Mouse (Mus musculus): ENCODE data around the gene Plcl1. TPM values are rescaled to one million over a fixed set of nuclear protein-coding genes. Genes with fewer than 3 reads are reported as not detected.

The Plcl1 gene
- total RNA-seq, 1 experiment from 2014 or later: 5.0 TPM

- DNase-seq: no peak
Observed at GRCm38 (mm10) chr1:55612759-55613328, 207.1 kb downstream of the Plcl1 start.

GRCm38 (mm10) chr1:55617857-55618256 lies 212.1 kb downstream of the Plcl1 start:
- no peak for DNase-seq

- DNase-seq: peak; percentile 54
Observed at GRCm38 (mm10) chr1:55618617-55619286, 213.0 kb downstream of the Plcl1 start.

GRCm38 (mm10) chr1:55631496-55631895 lies 225.8 kb downstream of the Plcl1 start:
- DNase-seq: no peak

GRCm38 (mm10) chr1:55632024-55632423 lies 226.3 kb downstream of the Plcl1 start:
- no peak for DNase-seq

- DNase-seq: no peak
Observed at GRCm38 (mm10) chr1:55633326-55633725, 227.6 kb downstream of the Plcl1 start.

GRCm38 (mm10) chr1:55659518-55660210 lies 253.9 kb downstream of the Plcl1 start:
- DNase-seq: no peak

GRCm38 (mm10) chr1:55661381-55661780 lies 255.7 kb downstream of the Plcl1 start:
- no peak for DNase-seq

- DNase-seq: no peak
Observed at GRCm38 (mm10) chr1:55665137-55665827, 259.6 kb downstream of the Plcl1 start.

GRCm38 (mm10) chr1:55665828-55666673 lies 260.3 kb downstream of the Plcl1 start:
- DNase-seq: no peak

GRCm38 (mm10) chr1:55666798-55667197 lies 261.1 kb downstream of the Plcl1 start:
- DNase-seq: no peak

- no peak for DNase-seq
Observed at GRCm38 (mm10) chr1:55668622-55669237, 263.0 kb downstream of the Plcl1 start.

GRCm38 (mm10) chr1:55682676-55683075 lies 277.0 kb downstream of the Plcl1 start:
- no peak for DNase-seq

GRCm38 (mm10) chr1:55686261-55686660 lies 280.5 kb downstream of the Plcl1 start:
- DNase-seq: no peak

- DNase-seq: no peak
Observed at GRCm38 (mm10) chr1:55693636-55694220, 288.0 kb downstream of the Plcl1 start.

- no peak for DNase-seq
Observed at GRCm38 (mm10) chr1:55696206-55696605, 290.5 kb downstream of the Plcl1 start.

- no peak for DNase-seq
Observed at GRCm38 (mm10) chr1:55699393-55699970, 293.8 kb downstream of the Plcl1 start.

- DNase-seq: no peak
Observed at GRCm38 (mm10) chr1:55700016-55700415, 294.3 kb downstream of the Plcl1 start.

- no peak for DNase-seq
Observed at GRCm38 (mm10) chr1:55700726-55701125, 295.0 kb downstream of the Plcl1 start.

- DNase-seq: no peak
Observed at GRCm38 (mm10) chr1:55701601-55702000, 295.9 kb downstream of the Plcl1 start.

- DNase-seq: no peak
Observed at GRCm38 (mm10) chr1:55702106-55702505, 296.4 kb downstream of the Plcl1 start.

Measured in adrenal gland, postnatal 25 days (tissue).